Mouse (Mus musculus) E14TG2a.4 (cell line): ENCODE results near the gene Rab4a.
"Not testable (repeated sequence)": the region's sequence is repeated elsewhere in the genome, so short reads cannot be mapped to it uniquely, and the experiment has no call there.

Experiments
- H3K27me3 ChIP-seq: 2 replicates; pipeline ENCODE4 v1.6.1; 2014; ENCODE audit warnings: low read length, control low read depth; ENCODE audit not compliant: insufficient read depth
- H3K36me3 ChIP-seq: 2 replicates; pipeline ENCODE4 v1.6.1; 2014; ENCODE audit warnings: low read length, control low read depth; ENCODE audit not compliant: insufficient read depth
- H3K4me1 ChIP-seq: replicated peaks from 2 replicates; pipeline ENCODE4 v1.6.1; 2014; ENCODE audit warnings: low read depth, low read length, control low read depth
- H3K4me3 ChIP-seq: replicated peaks from 2 replicates; pipeline ENCODE4 v1.5.1; 2014; ENCODE audit warnings: mild to moderate bottlenecking, low read length
- H3K9me3 ChIP-seq: 2 replicates; pipeline ENCODE4 v1.6.1; 2014; ENCODE audit warnings: low read length, control low read depth
- CTCF ChIP-seq: conservative IDR thresholded peaks from 2 replicates; pipeline ENCODE4 v1.5.1; 2014; ENCODE audit warnings: low read length
- NANOG ChIP-seq: IDR thresholded peaks from 2 replicates; pipeline ENCODE4 v1.6.1; 2014; ENCODE audit warnings: borderline replicate concordance, low read length, mixed read lengths
- POU5F1 ChIP-seq: IDR thresholded peaks from 2 replicates; pipeline ENCODE4 v1.6.1; 2014; ENCODE audit warnings: low read length, borderline replicate concordance

The Rab4a gene

GRCm38 (mm10) chr8:123801538-123801937 is 4.2 kb upstream of the Rab4a start:
- no peaks in the 10 kb centered on the region for H3K36me3 ChIP-seq
- peaks cover 15% of the 10 kb centered on the region for H3K4me1 ChIP-seq
- TF ChIP-seq POU5F1 (no peak), NANOG (no peak), CTCF (no peak)
- H3K27me3 ChIP-seq: no peaks in the 10 kb centered on the region
- H3K9me3 ChIP-seq: 0 out of 2 replicates have a peak, but pooled peaks cover 3% of the 10 kb centered on the region
- no peak overlapping the region for H3K4me3 ChIP-seq

DNA sequence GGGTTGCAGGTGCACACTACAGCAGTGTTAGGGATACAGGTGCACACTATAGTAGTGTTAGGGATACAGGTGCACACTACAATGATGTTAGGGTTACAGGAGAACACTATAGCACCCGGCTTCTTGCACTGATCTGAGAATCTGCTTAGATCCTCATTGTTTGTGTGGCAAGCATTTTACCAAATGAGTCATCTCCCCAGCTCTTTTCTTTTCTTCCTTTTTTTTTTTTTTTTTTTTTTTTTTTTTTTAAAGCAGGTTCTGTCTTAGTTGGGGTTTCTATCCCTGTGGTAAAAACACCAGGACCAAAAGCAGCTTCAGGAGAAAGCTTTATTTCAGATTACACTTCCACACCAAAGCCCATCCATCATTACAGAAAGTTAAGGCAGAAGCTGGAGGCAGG is 2.1 kb upstream of the Rab4a start:
- no peak overlapping the region for H3K4me3 ChIP-seq
- peaks cover 11% of the 10 kb centered on the region; the same call in 1 of the 2 replicates for H3K36me3 ChIP-seq
- peaks cover 34% of the 10 kb centered on the region for H3K4me1 ChIP-seq
- TF ChIP-seq POU5F1 (no peak), NANOG (no peak), CTCF (no peak)
- H3K9me3 ChIP-seq: 0 out of 2 replicates have a peak, but pooled peaks cover 3% of the 10 kb centered on the region
- H3K27me3 ChIP-seq: no peaks in the 10 kb centered on the region

GRCm38 (mm10) chr8:123804586-123804985 is 1.2 kb upstream of the Rab4a start:
- TF ChIP-seq NANOG: no peak
- TF ChIP-seq CTCF: no peak
- TF ChIP-seq POU5F1: no peak
- Histone ChIP-seq H3K9me3 (0 out of 2 replicates have a peak, but pooled peaks cover 3% of the 10 kb centered on the region), H3K36me3 (peaks cover 19% of the 10 kb centered on the region; the same call in 1 of the 2 replicates), H3K27me3 (no peaks in the 10 kb centered on the region), H3K4me1 (peaks cover 43% of the 10 kb centered on the region), H3K4me3 (no peak overlapping the region)

- Histone ChIP-seq H3K9me3 (0 out of 2 replicates have a peak, but pooled peaks cover 3% of the 10 kb centered on the region), H3K36me3 (peaks cover 23% of the 10 kb centered on the region), H3K27me3 (no peaks in the 10 kb centered on the region), H3K4me3 (peak overlapping the region; percentile 92), H3K4me1 (peaks cover 49% of the 10 kb centered on the region)
- TF ChIP-seq CTCF (no peak), NANOG (no peak), POU5F1 (no peak)
Observed at GRCm38 (mm10) chr8:123805209-123805717, 522 bp upstream of the Rab4a start.

DNA sequence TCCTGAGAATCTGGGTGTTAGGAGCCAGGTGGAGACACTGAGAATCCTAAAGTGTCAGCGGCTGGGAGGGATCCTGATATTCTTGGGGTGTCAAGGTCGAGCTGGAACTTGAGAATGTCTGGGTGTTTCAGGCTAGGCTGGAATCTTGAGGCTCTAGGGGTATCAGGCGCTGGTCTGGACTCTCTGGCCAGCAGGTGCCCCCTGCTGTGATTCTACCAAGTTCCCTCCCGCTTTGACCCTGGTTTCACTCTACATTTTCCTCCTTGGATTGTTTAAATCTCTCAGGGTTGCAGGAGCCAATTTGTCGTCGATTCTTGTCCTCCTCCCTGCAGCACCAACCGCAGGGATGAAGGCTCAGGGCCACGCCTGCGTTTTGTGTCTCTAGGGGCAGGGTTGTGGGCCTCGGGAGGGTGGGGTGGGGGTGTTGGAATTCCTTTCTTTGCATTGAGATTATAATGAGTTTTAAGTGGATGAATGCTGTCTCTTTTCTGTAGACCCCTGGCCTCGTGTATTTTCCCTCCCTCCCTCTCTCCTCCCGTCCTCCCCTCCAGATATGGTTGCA is 670 bp downstream of the Rab4a start:
- no peak for TF ChIP-seq POU5F1
- no peak for TF ChIP-seq CTCF
- no peak for TF ChIP-seq NANOG
- H3K9me3 ChIP-seq: no peaks in the 10 kb centered on the region

DNA sequence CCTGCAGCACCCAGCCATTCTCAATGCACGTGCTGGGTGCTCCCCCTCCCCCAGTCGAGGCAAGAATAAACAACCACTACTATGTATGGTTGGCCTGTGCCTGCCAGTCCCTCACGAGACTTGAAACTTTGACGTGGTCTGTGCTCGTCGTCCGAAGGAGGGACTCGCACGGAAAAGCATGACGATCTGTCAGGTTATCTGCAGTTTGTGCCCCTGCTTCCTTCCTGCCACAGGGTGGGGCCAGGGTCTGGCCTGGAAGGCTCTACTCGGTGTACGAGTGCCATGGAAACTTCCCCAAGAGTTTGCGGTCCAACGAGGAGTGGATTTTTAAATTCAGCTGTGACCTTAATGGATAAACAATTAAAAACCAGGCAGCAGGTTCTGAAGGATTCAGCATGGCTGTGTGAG is 1.2 kb downstream of the Rab4a start:
- Histone ChIP-seq H3K27me3 (no peaks in the 10 kb centered on the region), H3K9me3 (no peaks in the 10 kb centered on the region), H3K4me1 (peaks cover 64% of the 10 kb centered on the region), H3K4me3 (peak overlapping the region; percentile 92), H3K36me3 (peaks cover 25% of the 10 kb centered on the region)
- no peak for TF ChIP-seq CTCF
- no peak for TF ChIP-seq POU5F1

More for the DNA sequence above, 670 bp downstream of the Rab4a start:
- H3K27me3 ChIP-seq: no peaks in the 10 kb centered on the region
- H3K36me3 ChIP-seq: peaks cover 25% of the 10 kb centered on the region
- peak overlapping the region; percentile 92 for H3K4me3 ChIP-seq
- peaks cover 59% of the 10 kb centered on the region for H3K4me1 ChIP-seq

- H3K9me3 ChIP-seq: no peaks in the 10 kb centered on the region
- H3K36me3 ChIP-seq: peaks cover 28% of the 10 kb centered on the region
- TF ChIP-seq POU5F1: no peak
- H3K4me1 ChIP-seq: peaks cover 74% of the 10 kb centered on the region
- no peaks in the 10 kb centered on the region for H3K27me3 ChIP-seq
- peak overlapping the region; percentile 92 for H3K4me3 ChIP-seq
Observed at GRCm38 (mm10) chr8:123807852-123808573, 2.2 kb downstream of the Rab4a start.

GRCm38 (mm10) chr8:123808671-123809070 is 2.9 kb downstream of the Rab4a start:
- H3K36me3 ChIP-seq: peaks cover 28% of the 10 kb centered on the region
- H3K4me3 ChIP-seq: no peak overlapping the region
- no peaks in the 10 kb centered on the region for H3K27me3 ChIP-seq
- TF ChIP-seq CTCF: no peak
- no peak for TF ChIP-seq POU5F1
- no peak for TF ChIP-seq NANOG
- H3K9me3 ChIP-seq: no peaks in the 10 kb centered on the region
- peaks cover 81% of the 10 kb centered on the region for H3K4me1 ChIP-seq

GRCm38 (mm10) chr8:123809342-123809741 is 3.6 kb downstream of the Rab4a start:
- not testable (repeated sequence) for H3K27me3 ChIP-seq, H3K4me3 ChIP-seq, H3K9me3 ChIP-seq
- Histone ChIP-seq H3K36me3 (peaks cover 33% of the 10 kb centered on the region), H3K4me1 (peaks cover 87% of the 10 kb centered on the region)
